Mouse (Mus musculus) testis, adult 2 months (tissue): ENCODE results near the gene Tkfc.

Experiments used
- CTCF ChIP-seq: fragments of 200-500 bp; IDR thresholded peaks from 2 replicates; pipeline ENCODE4 v1.5.1; 2012; ENCODE audit warnings: low read depth, mild to moderate bottlenecking, inconsistent platforms, low read length, moderate library complexity; ENCODE audit not compliant: control insufficient read depth, insufficient read depth, insufficient replicate concordance
- POLR2A ChIP-seq: fragments of 200-500 bp; IDR thresholded peaks from 2 replicates; pipeline ENCODE4 v1.6.1; 2012; ENCODE audit warnings: low read depth, mild to moderate bottlenecking, inconsistent platforms, low read length, moderate library complexity; ENCODE audit not compliant: control insufficient read depth

GRCm38 (mm10) chr19:10557430-10557829, 48.0 kb downstream of the Tkfc start:
- TF ChIP-seq POLR2A = no peak
- no peak for TF ChIP-seq CTCF
